Mouse (Mus musculus): ENCODE results near the gene Tekt1. TPM values are rescaled to one million over a fixed set of nuclear protein-coding genes. Genes with fewer than 3 reads are reported as not detected.

The Tekt1 gene
- polyA plus RNA-seq, 1 experiment from 2014 or later, result 4.5 TPM

Small RNAs within 50 kb of the gene (microRNA-seq; reads per million reads assigned to microRNA genes)
- not detected for gene Mir6338

Other genes with a start within 250 kb of the Tekt1 start
- 0.50 and 0.60 TPM in 2 replicates for gene Pitpnm3, start 226.7 kb downstream of the Tekt1 start, polyA plus RNA-seq (2016; fragmentation: Nextera tagmentation; extraction: Ambion mirVana)
- 0.74 and 1.3 TPM in 2 replicates for gene Gm43951, start 155.6 kb downstream of the Tekt1 start, polyA plus RNA-seq (2016; fragmentation: Nextera tagmentation; extraction: Ambion mirVana)
- gene 4933427D14Rik, start 155.0 kb downstream of the Tekt1 start, polyA plus RNA-seq (2016; fragmentation: Nextera tagmentation; extraction: Ambion mirVana), result 18.3 and 25.0 TPM in 2 replicates
- 160 and 164 TPM in 2 replicates for gene Txndc17, start 154.9 kb downstream of the Tekt1 start, polyA plus RNA-seq (2016; fragmentation: Nextera tagmentation; extraction: Ambion mirVana)
- gene Med31, start 146.8 kb downstream of the Tekt1 start, polyA plus RNA-seq (2016; fragmentation: Nextera tagmentation; extraction: Ambion mirVana), result 54.7 and 56.5 TPM in 2 replicates
- 0.35 and 0.42 TPM in 2 replicates for gene Slc13a5, start 95.2 kb downstream of the Tekt1 start, polyA plus RNA-seq (2016; fragmentation: Nextera tagmentation; extraction: Ambion mirVana)
- 1.9 and 2.0 TPM in 2 replicates for gene Xaf1, start 60.8 kb downstream of the Tekt1 start, polyA plus RNA-seq (2016; fragmentation: Nextera tagmentation; extraction: Ambion mirVana)
- gene Fbxo39, start 48.0 kb downstream of the Tekt1 start, polyA plus RNA-seq (2016; fragmentation: Nextera tagmentation; extraction: Ambion mirVana), result not detected in 2 replicates
- gene Smtnl2, start 49.3 kb upstream of the Tekt1 start, polyA plus RNA-seq (2016; fragmentation: Nextera tagmentation; extraction: Ambion mirVana), result 15.0 and 15.7 TPM in 2 replicates
- not detected in 2 replicates for gene Ggt6, start 73.1 kb upstream of the Tekt1 start, polyA plus RNA-seq (2016; fragmentation: Nextera tagmentation; extraction: Ambion mirVana)
- 105 and 111 TPM in 2 replicates for gene Mybbp1a, start 78.9 kb upstream of the Tekt1 start, polyA plus RNA-seq (2016; fragmentation: Nextera tagmentation; extraction: Ambion mirVana)
- 10.1 and 13.0 TPM in 2 replicates for gene Spns2, start 127.5 kb upstream of the Tekt1 start, polyA plus RNA-seq (2016; fragmentation: Nextera tagmentation; extraction: Ambion mirVana)
- 0.22 TPM in 1 of 2 replicates, not detected in the other for gene Spns3, start 188.1 kb upstream of the Tekt1 start, polyA plus RNA-seq (2016; fragmentation: Nextera tagmentation; extraction: Ambion mirVana)
- 114 and 119 TPM in 2 replicates for gene Ube2g1, start 244.8 kb upstream of the Tekt1 start, polyA plus RNA-seq (2016; fragmentation: Nextera tagmentation; extraction: Ambion mirVana)